Comparison of ENCODE assay signal across 27 mouse cellular contexts in the genomic region with DNA sequence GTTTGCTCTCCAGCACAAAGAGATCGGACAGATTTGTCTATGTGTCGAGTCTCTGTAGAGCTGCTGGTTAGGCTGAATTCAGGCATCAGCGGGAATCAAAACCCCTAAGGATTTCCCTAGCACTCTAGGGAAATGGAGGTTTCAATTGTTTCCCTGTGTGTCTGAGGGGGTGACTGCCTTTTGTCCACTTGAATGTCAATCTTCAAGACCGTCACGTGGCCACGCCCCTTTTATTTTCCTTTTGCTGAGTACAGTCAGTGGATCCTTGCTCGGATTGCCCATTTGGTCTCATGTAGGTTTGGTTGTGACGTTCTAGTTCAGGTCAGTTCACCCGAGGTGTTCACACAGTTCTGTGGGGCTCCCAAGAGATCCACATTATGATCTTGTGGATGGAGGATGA.
DNase-seq lines count a peak whose midpoint lies in the region; ATAC-seq and TF ChIP-seq lines count a peak whose summit lies in the region.
"Had no signal": no experiment of that assay in that cellular context is flagged by ENCODE, and none has a peak within 500 bp of the region (broad histone marks: within the 10 kb centered on the region; RNA-seq: fewer than 3 reads in every experiment).

No protein-coding gene starts in this region.

- peaks cover 8% of the 10 kb centered on the region for H3K27me3 ChIP-seq in CH12.LX (replicated peaks)
- no peaks in the 10 kb centered on the region for H3K27me3 ChIP-seq in hindbrain, embryonic 13.5 days
- H3K27me3 ChIP-seq: forebrain, embryonic 13.5 days; heart, embryonic 12.5 days; heart, embryonic 15.5 days had no signal

- H3K79me2 ChIP-seq in CH12.LX (replicated peaks; ENCODE audit: control insufficient read depth, extremely low read depth, insufficient read depth, poor library complexity, severe bottlenecking), result no peaks in the 10 kb centered on the region

- H3K4me2 ChIP-seq in CH12.LX (ENCODE audit: insufficient read depth, low read depth, poor library complexity, severe bottlenecking), result peak overlapping the region; percentile 45
- no peak overlapping the region for H3K4me2 ChIP-seq in hindbrain, embryonic 13.5 days
- H3K4me2 ChIP-seq: forebrain, embryonic 13.5 days; heart, embryonic 12.5 days; heart, embryonic 15.5 days; hindbrain, embryonic 14.5 days had no signal

- 69% methylated on average over 9 of the region's 9 CpGs for WGBS in hindbrain, embryonic 13.5 days

- no peak overlapping the region for H3K27ac ChIP-seq in CH12.LX (ENCODE audit: insufficient read depth, low read depth)
- no peak overlapping the region for H3K27ac ChIP-seq in hindbrain, embryonic 13.5 days
- H3K27ac ChIP-seq: forebrain, embryonic 10.5 days; forebrain, embryonic 13.5 days; heart, embryonic 15.5 days; hindbrain, embryonic 10.5 days; hindbrain, embryonic 14.5 days; hindbrain, postnatal 0 days had no signal

- TF ChIP-seq CTCF in CH12.LX (conservative IDR thresholded peaks at IDR 0.05 in 1 of 2, IDR thresholded peaks at IDR 0.05 in 1 of 2; ENCODE audit: low read depth in 2 of 2, low read length in 2 of 2), result no peak

- no peaks in the 10 kb centered on the region for H3K9me3 ChIP-seq in CH12.LX (replicated peaks; ENCODE audit: low read length)
- no peaks in the 10 kb centered on the region for H3K9me3 ChIP-seq in hindbrain, embryonic 13.5 days
- H3K9me3 ChIP-seq: forebrain, embryonic 10.5 days; forebrain, embryonic 13.5 days; G1E; heart, embryonic 12.5 days; heart, embryonic 15.5 days; hindbrain, embryonic 10.5 days had no signal

- H3K4me1 ChIP-seq in CH12.LX (ENCODE audit: control insufficient read depth in 1 of 2, insufficient read depth in 2 of 2), result no peaks in the 10 kb centered on the region
- H3K4me1 ChIP-seq in hindbrain, embryonic 13.5 days (replicated peaks), result no peaks in the 10 kb centered on the region
- H3K4me1 ChIP-seq: forebrain, embryonic 10.5 days; forebrain, embryonic 13.5 days had no signal

- dilution Hi-C loops in CH12.LX (cut with MboI; ENCODE audit: extremely low pct_ligation_motif_present, extremely low pct_unique_long_range_greater_than_20kb, low sequenced_read_pairs), result no loop called here

- TF ChIP-seq RAD21 in CH12.LX (IDR thresholded peaks at IDR 0.05; ENCODE audit: low read depth, low read length), result no peak

- in situ Hi-C loops in CH12.LX (cut with MboI; ENCODE audit: low pct_ligation_motif_present, low pct_unique_long_range_greater_than_20kb, low sequenced_read_pairs), result no loop called here

- no peak overlapping the region for H3K9ac ChIP-seq in CH12.LX (ENCODE audit: insufficient read depth, low read depth)
- no peak overlapping the region for H3K9ac ChIP-seq in hindbrain, embryonic 13.5 days
- H3K9ac ChIP-seq: forebrain, embryonic 13.5 days; heart, embryonic 12.5 days; heart, embryonic 15.5 days; hindbrain, embryonic 14.5 days had no signal

- peak; percentile 7 for DNase-seq in embryo, embryonic 11 days
- DNase-seq in embryo, embryonic 9.5 days (ENCODE audit: extremely low spot score), result no peak
- DNase-seq in CH12.LX (ENCODE audit: extremely low read depth), result no peak
- DNase-seq in R1 (ENCODE audit: low read depth, low spot score), result peak; percentile 37
- DNase-seq in heart, adult 18-20 months, result no peak
- DNase-seq: adrenal gland, adult 2 months; adrenal gland, postnatal 14 days; cerebellum, adult 11 months; cerebellum, adult 2 months; cerebellum, adult 9-11 months; cerebellum, postnatal 25 days; gastrocnemius, postnatal 14 days; heart, adult 11 months; heart, postnatal 10 days; heart, postnatal 36 days had no signal

- no peak for ATAC-seq in hindbrain, embryonic 13.5 days (ENCODE audit: low FRiP score)
- ATAC-seq: forebrain, embryonic 13.5 days; forebrain, embryonic 16.5 days; hindbrain, postnatal 0 days; inflammation-experienced regulatory T-cells, adult 6 months; intestine, embryonic 16.5 days had no signal

- no peak for TF ChIP-seq POLR2A in CH12.LX (IDR thresholded peaks at IDR 0.05; ENCODE audit: low read depth, low read length)

- no peak overlapping the region for H3K4me3 ChIP-seq in CH12.LX (replicated peaks in 1 of 3; ENCODE audit: low read depth in 2 of 3, low read length in 2 of 3, poor library complexity in 1 of 3)
- H3K4me3 ChIP-seq in hindbrain, embryonic 13.5 days, result no peak overlapping the region
- H3K4me3 ChIP-seq: forebrain, embryonic 10.5 days; forebrain, embryonic 13.5 days; heart, embryonic 12.5 days; heart, embryonic 15.5 days; hindbrain, embryonic 10.5 days had no signal

- H3K36me3 ChIP-seq in CH12.LX (replicated peaks in 1 of 2; ENCODE audit: control insufficient read depth in 1 of 2, insufficient read depth in 1 of 2, low read length in 1 of 2), result no peaks in the 10 kb centered on the region
- H3K36me3 ChIP-seq in hindbrain, embryonic 13.5 days, result no peaks in the 10 kb centered on the region
- H3K36me3 ChIP-seq: forebrain, embryonic 10.5 days; G1E; heart, embryonic 12.5 days; heart, embryonic 15.5 days; hindbrain, embryonic 10.5 days had no signal

- no peak for TF ChIP-seq EP300 in CH12.LX (IDR thresholded peaks at IDR 0.05; ENCODE audit: low read length)

TF ChIP-seq in CH12.LX, 34 proteins besides CTCF, POLR2A, EP300 and RAD21:
- no peak for TF ChIP-seq GABPA (IDR thresholded peaks at IDR 0.05; ENCODE audit: insufficient replicate concordance, low read depth, low read length)
- TF ChIP-seq ZC3H11A (IDR thresholded peaks at IDR 0.05; ENCODE audit: low read depth, low read length), result no peak
- no peak for TF ChIP-seq JUND (conservative IDR thresholded peaks at IDR 0.05; ENCODE audit: low read depth, low read length)
- no peak for TF ChIP-seq RCOR1 (conservative IDR thresholded peaks at IDR 0.05; ENCODE audit: low read depth, low read length)
- no peak for TF ChIP-seq HCFC1 (IDR thresholded peaks at IDR 0.05; ENCODE audit: low read depth, low read length)
- no peak for TF ChIP-seq MYC (IDR thresholded peaks at IDR 0.05; ENCODE audit: low read depth, low read length)
- TF ChIP-seq PAX5 (IDR thresholded peaks at IDR 0.05; ENCODE audit: low read length), result no peak
- TF ChIP-seq MAFK (IDR thresholded peaks at IDR 0.05; ENCODE audit: insufficient replicate concordance, low read length), result no peak
- no peak for TF ChIP-seq E2F4 (IDR thresholded peaks at IDR 0.05; ENCODE audit: insufficient replicate concordance, low read depth, low read length)
- no peak for TF ChIP-seq NELFE (IDR thresholded peaks at IDR 0.05; ENCODE audit: low read depth, low read length)
- TF ChIP-seq IRF4 (IDR thresholded peaks at IDR 0.05; ENCODE audit: low read depth, low read length), result no peak
- TF ChIP-seq ZKSCAN1 (IDR thresholded peaks at IDR 0.05; ENCODE audit: borderline replicate concordance, low read depth, low read length), result no peak
TF ChIP-seq in CH12.LX: peak in this region for 0.

Comparison
In these comparisons a context has a peak if more than half of its experiments do, and no peak if none do; other contexts are left out.
1. DNase-seq: peak in embryo, embryonic 11 days (single experiment) and R1 (single experiment); none in embryo, embryonic 9.5 days (single experiment), CH12.LX (single experiment) and heart, adult 18-20 months (0 of 2).